In genomic region chr2:20943730-20944454, GRCm38 (mm10) we compare ENCODE assay signal across 11 mouse cellular contexts. TPM values are rescaled to one million over a fixed set of nuclear protein-coding genes. Genes with fewer than 3 reads are reported as not detected.
DNase-seq lines count a peak whose midpoint lies in the region; ATAC-seq and TF ChIP-seq lines count a peak whose summit lies in the region.
"Had no signal": no experiment of that assay in that cellular context is flagged by ENCODE, and none has a peak within 500 bp of the region (broad histone marks: within the 10 kb centered on the region; RNA-seq: fewer than 3 reads in every experiment).

No protein-coding gene starts in this region.

- H3K4me2 ChIP-seq in heart, postnatal 0 days (ENCODE audit: low read depth, low read length), result no peak overlapping the region
- H3K4me2 ChIP-seq: embryonic facial prominence, embryonic 13.5 days; limb, embryonic 15.5 days had no signal

- H3K4me1 ChIP-seq in heart, postnatal 0 days (ENCODE audit: control insufficient read depth, insufficient read depth), result peaks cover 45% of the 10 kb centered on the region
- peaks cover 12% of the 10 kb centered on the region for H3K4me1 ChIP-seq in cortical plate, adult 2 months (ENCODE audit: control insufficient read depth, insufficient read depth, low read length)

- no peaks in the 10 kb centered on the region for H3K9me3 ChIP-seq in heart, postnatal 0 days (replicated peaks; ENCODE audit: control insufficient read depth, low read length)
- H3K9me3 ChIP-seq: embryonic facial prominence, embryonic 13.5 days; limb, embryonic 15.5 days had no signal

- intact Hi-C loops in heart, postnatal 14 days (cut with DNase I), result no loop called here
- intact Hi-C loops in gastrocnemius, postnatal 14 days (cut with DNase I; ENCODE audit: low total_unique reads), result no loop called here

- no peak for DNase-seq in heart, postnatal 0 days (ENCODE audit: low spot score)
- DNase-seq in heart, postnatal 14 days, result no peak
- DNase-seq in MN1 (ENCODE audit: low spot score), result peak; percentile 32
- DNase-seq in ovary, postnatal 10 days (ENCODE audit: low spot score), result no peak
- no peak for DNase-seq in gastrocnemius, postnatal 14 days
- no peak for DNase-seq in layer of hippocampus, postnatal 14 days (ENCODE audit: low spot score in 2 of 2)
- DNase-seq: kidney, adult 18-20 months had no signal

- no peak for ATAC-seq in heart, postnatal 0 days (ENCODE audit: insufficient read depth, low read depth)
- ATAC-seq in megakaryocyte progenitor cell, adult 5-6 weeks (replicated peaks; ENCODE audit: poor library complexity), result peak; percentile 35

- no peak for TF ChIP-seq POLR2A in cortical plate, adult 2 months (IDR thresholded peaks at IDR 0.05; ENCODE audit: extremely low read depth, insufficient read depth, low read length)

- no peak for TF ChIP-seq EP300 in heart, postnatal 0 days (IDR thresholded peaks at IDR 0.05; ENCODE audit: low read depth)

- no peaks in the 10 kb centered on the region for H3K27me3 ChIP-seq in heart, postnatal 0 days (ENCODE audit: control insufficient read depth, insufficient read depth, low read length)
- H3K27me3 ChIP-seq: embryonic facial prominence, embryonic 13.5 days; limb, embryonic 15.5 days had no signal

- WGBS in heart, postnatal 0 days, result 41% methylated on average over 7 of the region's 7 CpGs

- H3K36me3 ChIP-seq in heart, postnatal 0 days (replicated peaks; ENCODE audit: control insufficient read depth, insufficient read depth, low read length), result 0 out of 2 replicates have a peak, but pooled peaks cover 2% of the 10 kb centered on the region
- H3K36me3 ChIP-seq: embryonic facial prominence, embryonic 13.5 days; limb, embryonic 15.5 days had no signal

- H3K27ac ChIP-seq in heart, postnatal 0 days (ENCODE audit: low read depth), result 0 out of 2 replicates have a peak overlapping the region, but pooled peaks have one; percentile 55
- H3K27ac ChIP-seq in cortical plate, adult 2 months (ENCODE audit: insufficient read depth, low read length), result 0 out of 2 replicates have a peak overlapping the region, but pooled peaks have one; percentile 37
- H3K27ac ChIP-seq: embryonic facial prominence, embryonic 13.5 days; limb, embryonic 15.5 days had no signal

- H3K9ac ChIP-seq in heart, postnatal 0 days (replicated peaks; ENCODE audit: low read depth, low read length), result no peak overlapping the region
- H3K9ac ChIP-seq: embryonic facial prominence, embryonic 13.5 days; limb, embryonic 15.5 days had no signal

- no peak overlapping the region for H3K4me3 ChIP-seq in heart, postnatal 0 days (ENCODE audit: low read depth, low read length)
- H3K4me3 ChIP-seq in cortical plate, adult 2 months (ENCODE audit: insufficient read depth, low read length), result no peak overlapping the region
- H3K4me3 ChIP-seq: embryonic facial prominence, embryonic 13.5 days; limb, embryonic 15.5 days had no signal

- no peak for TF ChIP-seq CTCF in heart, postnatal 0 days (IDR thresholded peaks at IDR 0.05; ENCODE audit: low read depth)
- no peak for TF ChIP-seq CTCF in cortical plate, adult 2 months (IDR thresholded peaks at IDR 0.05; ENCODE audit: extremely low read depth, insufficient read depth, low read length)

RNA-seq across cellular contexts. Expression of gene Arhgap21, which starts 24.8 kb away (rescaled TPM):
- 66.7 and 77.3 TPM in 2 replicates for total RNA-seq in heart, postnatal 0 days (2014; rRNA removed; ENCODE audit: low replicate concordance)
- polyA plus RNA-seq in heart, postnatal 0 days (2015; fragmentation: Nextera tagmentation; extraction: Ambion mirVana), result 10.1 and 11.4 TPM in 2 replicates
- total RNA-seq in heart, postnatal 14 days (2021), result 10 to 100 TPM; 84.5 to 91.7 TPM
- polyA plus RNA-seq in cortical plate, adult 2 months (2012; rRNA removed), result 104 and 131 TPM in 2 replicates
- total RNA-seq in megakaryocyte progenitor cell, adult 5-6 weeks (2015), result 34.4 and 37.6 TPM in 2 replicates
- total RNA-seq in megakaryocyte progenitor cell, adult 5-6 weeks (2017), result 15.3 and 28.7 TPM in 2 replicates
- total RNA-seq in gastrocnemius, postnatal 14 days (2021), result 10 to 100 TPM; 26.8 to 33.7 TPM
- 100 to 1,000 TPM; 327 to 359 TPM for total RNA-seq in layer of hippocampus, postnatal 14 days (2021)
